Mouse (Mus musculus): ENCODE data around the gene Trappc3.

The Trappc3 gene

DNA sequence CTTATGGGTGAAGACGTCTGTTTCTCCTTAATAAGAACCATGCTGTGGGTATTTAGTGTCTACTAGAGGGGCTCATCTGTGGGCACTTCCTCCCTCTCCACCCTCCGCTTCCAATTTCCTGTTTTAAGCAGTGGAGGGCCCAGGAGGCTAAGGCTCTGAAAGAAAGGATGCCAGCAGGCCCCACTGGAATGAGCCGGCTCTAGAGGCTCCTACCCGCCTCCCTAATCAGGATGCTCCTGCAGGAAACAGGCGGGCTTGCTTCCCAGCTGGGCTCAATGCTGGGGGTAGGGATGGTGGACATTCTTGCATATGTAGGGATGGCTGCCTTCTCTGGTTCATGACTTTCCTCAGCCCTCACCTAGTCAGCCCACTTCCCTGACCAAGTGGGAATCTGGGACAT lies 51.1 kb downstream of the Trappc3 start:
- DNase-seq (ENCODE audit: low spot score in 2 of 2), result no peak

- DNase-seq (ENCODE audit: low spot score in 2 of 2), result no peak
These were observed 52.3 kb downstream of the Trappc3 start for GRCm38 (mm10) chr4:126314393-126314792.

DNA sequence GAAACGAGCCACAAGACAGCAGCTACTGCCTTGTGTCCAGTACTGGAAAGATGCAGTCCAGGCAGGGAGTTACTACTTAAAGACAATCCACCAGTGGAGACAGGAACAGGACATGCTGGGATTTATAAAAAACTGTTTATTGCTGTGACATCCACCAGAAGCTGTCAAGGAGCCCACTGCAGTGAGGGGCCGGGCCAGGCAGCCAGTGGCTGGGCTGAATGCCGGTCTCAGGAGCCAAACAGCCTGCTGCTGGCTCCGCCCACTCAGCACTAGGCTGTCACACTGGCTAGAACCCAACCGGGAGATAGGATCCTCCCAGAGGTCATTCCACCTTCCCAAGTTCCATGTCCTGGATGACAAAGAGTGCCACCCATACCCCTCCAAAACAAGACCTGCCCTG lies 53.8 kb downstream of the Trappc3 start:
- DNase-seq (ENCODE audit: low spot score in 2 of 2), result no peak

- DNase-seq (ENCODE audit: low spot score in 2 of 2), result no peak
These were observed 54.4 kb downstream of the Trappc3 start for GRCm38 (mm10) chr4:126316443-126317040.

- DNase-seq (ENCODE audit: low spot score in 2 of 2), result no peak
These were observed 57.7 kb downstream of the Trappc3 start for GRCm38 (mm10) chr4:126319806-126320205.

- DNase-seq (ENCODE audit: low spot score in 2 of 2), result peak; percentile 89 to 98
These were observed 59.2 kb downstream of the Trappc3 start, which contains the start of gene Adprhl2 for GRCm38 (mm10) chr4:126321111-126321853. Gene Adprhl2 (minus strand): TSS chr4:126321703.

DNA sequence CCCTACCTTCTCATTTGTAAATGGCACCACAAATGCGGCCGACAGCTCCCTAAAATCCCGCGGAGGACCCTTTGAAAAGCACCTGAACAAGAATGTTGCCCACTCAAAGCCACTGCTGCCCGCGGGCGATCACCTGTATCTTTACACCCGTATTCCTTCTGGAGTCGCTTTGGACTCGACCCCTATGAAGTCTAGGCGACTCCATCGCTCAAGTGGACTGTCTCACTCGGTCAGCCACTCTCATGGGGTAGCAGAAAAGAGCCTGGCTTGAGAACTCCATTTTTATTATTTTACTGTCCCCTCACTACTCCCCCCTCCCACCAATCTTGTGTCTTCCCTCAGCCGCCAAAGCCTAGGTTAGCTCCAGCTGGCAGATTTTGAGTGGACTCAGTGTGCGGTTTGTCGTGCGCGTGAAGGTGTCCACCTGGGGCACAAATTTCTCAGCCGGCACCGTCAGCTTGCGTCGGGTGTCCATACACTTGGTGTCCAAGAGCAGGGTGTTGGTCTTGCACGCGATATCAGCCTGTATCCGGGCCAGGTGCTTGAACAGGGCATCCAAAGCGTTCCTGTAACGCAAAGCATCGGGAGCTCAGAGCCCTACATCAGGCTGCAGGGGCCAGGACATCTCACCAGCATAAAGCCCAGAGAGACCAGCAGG lies 59.9 kb downstream of the Trappc3 start:
- DNase-seq (ENCODE audit: low spot score in 2 of 2), result no peak

GRCm38 (mm10) chr4:126322646-126323045 lies 60.5 kb downstream of the Trappc3 start:
- DNase-seq (ENCODE audit: low spot score in 2 of 2), result no peak

DNA sequence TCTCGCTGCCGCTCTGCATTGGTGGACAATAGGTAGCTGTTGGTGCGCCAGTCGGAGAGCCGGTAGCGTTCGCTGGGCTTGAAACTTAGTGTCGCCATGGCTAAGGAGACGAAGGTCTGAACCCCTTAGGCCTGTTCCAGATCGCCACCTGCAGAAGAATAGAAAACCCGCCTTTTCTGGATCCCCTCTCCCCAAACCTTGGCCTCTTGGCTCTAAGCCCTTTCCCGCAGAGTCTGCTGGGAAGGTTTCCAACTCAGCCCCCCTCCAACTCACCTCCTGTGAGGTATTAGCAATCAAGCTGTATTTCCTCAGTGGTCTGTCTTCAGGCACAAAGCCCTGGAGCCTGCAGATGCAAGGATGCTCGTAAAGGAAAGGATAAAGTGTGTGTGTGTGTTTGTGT lies 62.7 kb downstream of the Trappc3 start:
- DNase-seq (ENCODE audit: low spot score in 2 of 2), result no peak

- no peak for DNase-seq (ENCODE audit: low spot score in 2 of 2)
These were observed 63.2 kb downstream of the Trappc3 start, which contains the start of gene Tekt2 for GRCm38 (mm10) chr4:126325281-126325861. Gene Tekt2 (minus strand): TSS chr4:126325688.
